Mouse (Mus musculus) C2C12 (cell line): ENCODE data around the gene Hpse2. TPM values are rescaled to one million over a fixed set of nuclear protein-coding genes. Genes with fewer than 3 reads are reported as not detected.

ENCODE experiments used
- H3K27me3 ChIP-seq: one replicate; pipeline ENCODE4 v1.6.1; 2011; ENCODE audit not compliant: control insufficient read depth, insufficient read depth, insufficient read length
- H3K36me3 ChIP-seq: one replicate; pipeline ENCODE4 v1.6.1; 2011; ENCODE audit not compliant: control insufficient read depth, insufficient read depth
- H3K4me3 ChIP-seq: one replicate; pipeline ENCODE4 v1.5.1; 2011; ENCODE audit warnings: mild to moderate bottlenecking, control low read depth; ENCODE audit not compliant: poor library complexity, insufficient read depth, severe bottlenecking
- H3K79me2 ChIP-seq: one replicate; pipeline ENCODE4 v1.6.1; 2011; ENCODE audit not compliant: control insufficient read depth, insufficient read depth
- H3K79me3 ChIP-seq: one replicate; pipeline ENCODE4 v1.6.1; 2011; ENCODE audit warnings: low read depth, control low read depth
- H3ac ChIP-seq: one replicate; pipeline ENCODE3; 2011; ENCODE audit warnings: low read depth; ENCODE audit not compliant: control insufficient read depth, insufficient read length
- CEBPB ChIP-seq: IDR thresholded peaks from one replicate; pipeline ENCODE4 v1.6.1; 2011; ENCODE audit warnings: low read depth, mild to moderate bottlenecking, control low read depth, moderate library complexity
- CTCF ChIP-seq: IDR thresholded peaks from one replicate; pipeline ENCODE4 v1.5.1; 2011; ENCODE audit not compliant: control insufficient read depth, insufficient read depth, insufficient read length
- FOSL1 ChIP-seq: IDR thresholded peaks from one replicate; pipeline ENCODE4 v1.8.0; 2011; ENCODE audit warnings: mild to moderate bottlenecking, low read length; ENCODE audit not compliant: poor library complexity, insufficient read depth, severe bottlenecking
- MAX ChIP-seq: IDR thresholded peaks from one replicate; pipeline ENCODE4 v1.6.1; 2011; ENCODE audit warnings: mild to moderate bottlenecking, control low read depth
- MYOD1 ChIP-seq: IDR thresholded peaks from one replicate; pipeline ENCODE4 v1.6.1; 2011; ENCODE audit warnings: low read depth; ENCODE audit not compliant: control insufficient read depth, insufficient read length
- MYOG ChIP-seq: IDR thresholded peaks from one replicate; pipeline ENCODE4 v1.6.1; 2011; ENCODE audit not compliant: control insufficient read depth, insufficient read length; ENCODE audit errors: extremely low read depth
- USF1 ChIP-seq: IDR thresholded peaks from one replicate; pipeline ENCODE4 v1.6.1; 2011; ENCODE audit warnings: low read depth, mild to moderate bottlenecking, control low read depth, moderate library complexity
- long read RNA-seq, 2 experiments: library from polyadenylated mRNA; unstranded; transcript quantifications; one replicate each; pipeline ENCODE4 v2.0.0; 2019 to 2020
- polyA plus RNA-seq: library from polyadenylated mRNA; unstranded; fragments of >200 nt; fragmentation: generic; extraction: Trizol; gene quantifications from one replicate; pipeline ENCODE4 v1.2.1, GENCODE M21; 2012; ENCODE audit warnings: missing spikeins

Hpse2 gene
- not detected for polyA plus RNA-seq
- long read RNA-seq, experiment 1, result 0 reads
- long read RNA-seq, experiment 2, result 0 reads

DNA sequence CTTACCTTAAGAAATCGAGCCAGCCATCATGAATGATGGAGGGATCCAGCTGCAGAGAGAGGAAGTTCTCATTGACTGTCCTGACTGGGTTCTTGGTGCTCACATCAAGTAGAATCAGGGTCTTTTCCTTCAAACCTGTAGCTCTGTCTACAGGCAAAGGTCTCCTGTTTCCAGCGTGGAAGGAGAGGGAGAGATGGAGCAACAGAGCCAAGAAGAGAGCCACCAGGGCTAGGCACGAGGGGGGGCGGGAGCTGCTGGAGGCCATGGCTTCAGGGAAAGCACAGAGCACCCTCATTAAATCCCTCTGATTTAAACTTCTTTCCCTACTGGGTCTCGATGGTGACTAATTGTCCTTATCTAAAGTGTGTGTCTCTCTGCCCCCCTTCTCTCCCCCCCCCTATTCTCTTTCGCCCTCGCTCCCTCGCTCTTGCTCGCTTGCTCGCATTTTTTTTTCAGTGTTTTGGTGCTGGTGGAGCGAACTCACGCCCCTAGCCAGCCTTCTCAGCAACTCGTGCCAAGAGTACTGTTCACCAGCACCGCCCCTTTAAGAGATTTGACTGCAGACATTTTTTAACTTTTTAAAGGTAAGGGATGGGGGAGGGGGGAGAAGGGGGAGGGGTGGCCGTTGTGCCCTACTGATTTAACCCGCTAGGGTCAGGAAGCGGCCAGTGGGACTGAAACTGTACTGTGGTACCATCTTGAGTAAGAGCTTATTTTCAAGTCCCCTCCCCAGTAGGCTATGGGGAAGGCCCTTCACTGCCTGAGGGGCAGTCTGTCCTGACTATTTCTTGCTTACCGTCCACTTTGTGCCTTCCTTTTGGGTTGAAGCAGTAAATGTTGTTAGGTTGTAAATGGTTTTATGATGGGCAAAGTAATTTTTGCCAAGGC lies at the start of gene Hpse2:
TSS of gene Hpse2 (minus strand) at position 339 of the 888 bp plus-strand sequence.
- Histone ChIP-seq H3ac (no peak within 1 kb of the TSS), H3K4me3 (no peak within 1 kb of the TSS), H3K79me2 (no peaks in the 10 kb centered on the region), H3K27me3 (peaks cover 32% of the 10 kb centered on the region), H3K36me3 (no peaks in the 10 kb centered on the region), H3K79me3 (no peaks in the 10 kb centered on the region)
- no peak for TF ChIP-seq USF1
- TF ChIP-seq MYOD1, result no peak
- no peak for TF ChIP-seq CTCF
- TF ChIP-seq FOSL1, result no peak

DNA sequence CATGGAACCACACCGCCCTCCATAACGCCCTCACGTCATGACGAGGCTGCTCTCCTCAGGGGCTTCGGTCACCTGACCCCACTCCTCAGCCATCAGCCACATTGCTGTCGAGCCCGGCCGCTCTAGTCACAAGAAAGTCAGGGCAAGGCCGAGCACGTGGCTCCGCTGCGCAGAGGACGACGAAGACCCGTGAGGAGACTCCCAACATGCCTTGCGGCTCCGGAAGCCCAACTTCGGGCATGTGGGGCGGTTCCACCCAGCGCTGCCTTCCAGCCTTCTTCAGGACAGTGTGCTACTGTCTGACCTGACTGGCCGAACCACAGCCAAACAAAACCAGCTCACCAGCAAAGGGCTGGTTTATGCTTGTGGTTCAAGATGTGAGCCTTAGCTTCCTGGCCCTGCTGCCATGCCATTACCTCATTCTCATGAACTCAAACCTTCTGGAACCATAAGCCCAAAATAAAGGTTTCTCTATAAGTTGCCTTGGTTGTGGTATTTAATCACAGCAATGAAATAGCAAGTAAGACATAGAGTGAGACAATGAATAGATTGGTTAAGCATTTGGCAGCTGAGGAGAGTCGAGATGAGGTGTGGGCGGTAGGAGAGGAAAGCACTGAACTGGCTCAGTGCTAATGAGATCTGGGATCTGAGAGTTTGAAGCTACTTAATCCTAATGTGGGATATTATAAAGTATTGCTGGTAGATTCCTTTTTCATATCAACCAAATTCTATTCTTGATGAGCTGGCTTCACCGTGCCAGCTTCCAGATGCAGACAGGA lies 39.5 kb upstream of the Hpse2 start:
- Histone ChIP-seq H3K79me3 (no peaks in the 10 kb centered on the region), H3K36me3 (no peaks in the 10 kb centered on the region), H3ac (no peak overlapping the region), H3K79me2 (no peaks in the 10 kb centered on the region), H3K4me3 (no peak overlapping the region), H3K27me3 (peaks cover 7% of the 10 kb centered on the region)
- no peak for TF ChIP-seq CTCF
- no peak for TF ChIP-seq MYOD1
- TF ChIP-seq FOSL1, result no peak
- no peak for TF ChIP-seq MYOG
- TF ChIP-seq MAX, result no peak
- TF ChIP-seq CEBPB, result no peak
- no peak for TF ChIP-seq USF1

DNA sequence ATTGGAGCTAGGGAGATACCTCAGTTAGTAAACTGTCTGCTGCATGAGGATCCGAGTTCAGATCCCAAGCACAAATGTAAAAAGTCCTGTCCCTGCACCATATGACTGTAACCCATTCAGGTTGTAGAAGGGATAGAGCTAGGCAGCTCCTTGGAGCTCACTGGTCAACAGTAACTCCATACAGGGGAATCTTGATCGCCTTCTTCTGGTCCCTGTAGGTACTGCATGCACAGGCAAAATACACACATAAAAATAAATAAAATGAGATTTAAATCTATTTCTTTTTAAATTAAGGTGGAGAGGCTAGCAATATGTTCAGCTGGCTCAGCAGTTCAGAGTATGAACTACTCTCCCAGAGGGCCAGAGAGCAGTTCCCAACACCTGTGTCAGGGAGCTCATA lies 35.9 kb upstream of the Hpse2 start:
- H3K36me3 ChIP-seq, result no peaks in the 10 kb centered on the region
- no peaks in the 10 kb centered on the region for H3K79me3 ChIP-seq
- no peak overlapping the region for H3ac ChIP-seq
- no peaks in the 10 kb centered on the region for H3K79me2 ChIP-seq
- no peak for TF ChIP-seq USF1
- TF ChIP-seq CTCF, result no peak
- TF ChIP-seq MYOD1, result no peak
- no peak for TF ChIP-seq MAX
- TF ChIP-seq FOSL1, result no peak
- TF ChIP-seq MYOG, result no peak
- TF ChIP-seq CEBPB, result no peak
- H3K27me3 ChIP-seq, result peaks cover 12% of the 10 kb centered on the region
- no peak overlapping the region for H3K4me3 ChIP-seq

DNA sequence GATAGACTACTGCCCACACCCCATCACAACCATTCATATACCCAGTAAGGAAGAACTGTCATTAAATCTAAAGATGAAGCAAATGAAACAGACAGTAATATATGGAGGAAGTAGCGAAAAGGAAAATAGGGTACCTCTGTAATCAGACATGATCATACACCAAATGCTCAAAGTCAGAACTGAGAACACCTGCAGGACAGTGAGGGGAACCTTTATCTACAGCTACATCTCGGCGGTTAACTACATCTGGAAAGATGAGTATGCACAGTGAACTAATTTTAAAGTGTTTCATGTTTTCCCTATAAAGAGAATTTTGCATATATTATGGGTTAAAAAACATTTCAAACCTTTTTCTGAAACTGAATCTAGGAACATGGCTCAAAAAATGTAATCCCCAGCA lies 32.4 kb upstream of the Hpse2 start:
- no peaks in the 10 kb centered on the region for H3K79me3 ChIP-seq
- H3K36me3 ChIP-seq, result no peaks in the 10 kb centered on the region
- no peak overlapping the region for H3K4me3 ChIP-seq
- H3K27me3 ChIP-seq, result peaks cover 7% of the 10 kb centered on the region
- no peak for TF ChIP-seq MYOD1
- H3ac ChIP-seq, result no peak overlapping the region
- H3K79me2 ChIP-seq, result no peaks in the 10 kb centered on the region

DNA sequence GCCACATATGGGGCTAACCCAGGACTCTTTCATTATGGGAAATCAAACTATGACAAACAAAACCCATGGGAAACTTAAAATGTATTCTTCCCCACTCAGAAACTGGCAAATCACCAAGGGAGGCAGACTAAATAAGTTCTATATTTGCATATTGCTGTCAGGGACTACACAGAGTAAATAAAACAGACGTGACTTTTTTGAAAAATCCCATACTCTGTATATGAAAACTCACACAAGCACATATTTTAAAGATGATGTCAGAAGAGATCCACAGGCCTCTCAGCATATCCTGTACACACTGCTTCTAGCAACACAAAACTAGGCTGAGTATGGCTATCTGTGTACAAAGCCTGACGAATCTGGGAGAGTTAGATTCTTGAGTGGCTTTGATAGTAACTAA lies 27.4 kb upstream of the Hpse2 start:
- Histone ChIP-seq H3K79me3 (no peaks in the 10 kb centered on the region), H3K4me3 (no peak overlapping the region), H3K36me3 (no peaks in the 10 kb centered on the region), H3K79me2 (no peaks in the 10 kb centered on the region), H3ac (no peak overlapping the region), H3K27me3 (peaks cover 3% of the 10 kb centered on the region)
- TF ChIP-seq CTCF (no peak), MAX (no peak), MYOG (no peak), FOSL1 (no peak), MYOD1 (no peak), USF1 (no peak), CEBPB (no peak)

DNA sequence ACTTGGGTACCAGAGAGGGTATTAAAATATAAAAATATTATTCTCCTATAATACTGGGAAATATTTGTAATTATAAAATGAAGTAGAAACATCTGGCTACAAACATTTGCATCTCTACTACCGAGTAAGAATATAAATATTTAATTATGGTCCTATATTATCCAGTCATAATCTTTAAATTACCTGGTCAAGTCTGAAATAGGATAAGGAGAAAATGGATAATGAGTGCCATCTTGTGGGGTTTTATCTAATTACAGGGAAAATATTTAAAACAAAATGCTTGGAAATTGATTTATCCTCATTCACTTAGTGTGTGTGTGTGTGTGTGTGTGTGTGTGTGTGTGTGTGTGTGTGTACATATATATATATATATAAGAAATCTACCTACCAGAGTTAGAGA lies 19.0 kb upstream of the Hpse2 start:
- Histone ChIP-seq H3K36me3 (no peaks in the 10 kb centered on the region), H3K79me3 (no peaks in the 10 kb centered on the region), H3K27me3 (no peaks in the 10 kb centered on the region), H3ac (no peak overlapping the region), H3K4me3 (no peak overlapping the region), H3K79me2 (no peaks in the 10 kb centered on the region)
- no peak for TF ChIP-seq MYOG
- no peak for TF ChIP-seq USF1
- TF ChIP-seq MYOD1, result no peak
- TF ChIP-seq CEBPB, result no peak
- TF ChIP-seq FOSL1, result no peak
- TF ChIP-seq CTCF, result no peak
- no peak for TF ChIP-seq MAX
